Mouse (Mus musculus) B cell, adult 2 months (primary cell): Measurements from ENCODE around the gene Tacc2.
"Not testable (repeated sequence)": the region's sequence is repeated elsewhere in the genome, so short reads cannot be mapped to it uniquely, and the experiment has no call there.

ENCODE experiments used
- DNase-seq, 2 experiments: peaks; one replicate each; pipeline ENCODE4 v3.0.0; 2022

Tacc2 gene

GRCm38 (mm10) chr7:130573746-130574145, 3.5 kb upstream of the Tacc2 start:
- no peak for DNase-seq

GRCm38 (mm10) chr7:130574211-130574991, 2.8 kb upstream of the Tacc2 start:
- DNase-seq, result no peak

- DNase-seq, result no peak
Observed at GRCm38 (mm10) chr7:130576981-130577380, 257 bp upstream of the Tacc2 start.

GRCm38 (mm10) chr7:130578066-130578465, 828 bp downstream of the Tacc2 start:
- no peak for DNase-seq

- no peak for DNase-seq
Observed at GRCm38 (mm10) chr7:130578607-130579006, 1.4 kb downstream of the Tacc2 start.

- DNase-seq, result no peak
Observed at GRCm38 (mm10) chr7:130586521-130587072, 9.4 kb downstream of the Tacc2 start.

GRCm38 (mm10) chr7:130590081-130590828, 13.0 kb downstream of the Tacc2 start:
- DNase-seq, result no peak

- DNase-seq, result no peak
Observed at GRCm38 (mm10) chr7:130590845-130591437, 13.7 kb downstream of the Tacc2 start.

- DNase-seq, result not testable (repeated sequence)
Observed at GRCm38 (mm10) chr7:130592975-130593374, 15.7 kb downstream of the Tacc2 start.

GRCm38 (mm10) chr7:130593375-130594239, 16.4 kb downstream of the Tacc2 start:
- not testable (repeated sequence) for DNase-seq

- not testable (repeated sequence) for DNase-seq
Observed at GRCm38 (mm10) chr7:130596079-130596855, 19.0 kb downstream of the Tacc2 start.

- DNase-seq, result no peak
Observed at GRCm38 (mm10) chr7:130597546-130597945, 20.3 kb downstream of the Tacc2 start.

- DNase-seq, result no peak
Observed at GRCm38 (mm10) chr7:130600074-130600473, 22.8 kb downstream of the Tacc2 start.

- no peak for DNase-seq
Observed at GRCm38 (mm10) chr7:130600546-130600945, 23.3 kb downstream of the Tacc2 start.

- DNase-seq, result no peak
Observed at GRCm38 (mm10) chr7:130602804-130603203, 25.6 kb downstream of the Tacc2 start.

- DNase-seq, result no peak
Observed at GRCm38 (mm10) chr7:130603556-130603955, 26.3 kb downstream of the Tacc2 start.

- no peak for DNase-seq
Observed at GRCm38 (mm10) chr7:130604390-130604789, 27.2 kb downstream of the Tacc2 start.

- DNase-seq, result peak in 1 of 2 experiments; percentile 4
Observed at GRCm38 (mm10) chr7:130605111-130605510, 27.9 kb downstream of the Tacc2 start.

GRCm38 (mm10) chr7:130606958-130607357, 29.7 kb downstream of the Tacc2 start:
- no peak for DNase-seq

- DNase-seq, result no peak
Observed at GRCm38 (mm10) chr7:130613973-130614372, 36.7 kb downstream of the Tacc2 start.

- DNase-seq, result no peak
Observed at GRCm38 (mm10) chr7:130617591-130617990, 40.4 kb downstream of the Tacc2 start.

- no peak for DNase-seq
Observed at GRCm38 (mm10) chr7:130621068-130621467, 43.8 kb downstream of the Tacc2 start.
